Mouse (Mus musculus) liver, embryonic 14.5 days (tissue): ENCODE measurements around the gene Gsta2.

Source experiments
- CTCF ChIP-seq: IDR thresholded peaks from 2 replicates; pipeline ENCODE4 v1.5.1; 2016; ENCODE audit warnings: antibody characterized with exemption, low read depth, control low read depth
- EP300 ChIP-seq: IDR thresholded peaks from 2 replicates; pipeline ENCODE4 v1.6.1; 2016; ENCODE audit warnings: antibody characterized with exemption, low read depth

DNA sequence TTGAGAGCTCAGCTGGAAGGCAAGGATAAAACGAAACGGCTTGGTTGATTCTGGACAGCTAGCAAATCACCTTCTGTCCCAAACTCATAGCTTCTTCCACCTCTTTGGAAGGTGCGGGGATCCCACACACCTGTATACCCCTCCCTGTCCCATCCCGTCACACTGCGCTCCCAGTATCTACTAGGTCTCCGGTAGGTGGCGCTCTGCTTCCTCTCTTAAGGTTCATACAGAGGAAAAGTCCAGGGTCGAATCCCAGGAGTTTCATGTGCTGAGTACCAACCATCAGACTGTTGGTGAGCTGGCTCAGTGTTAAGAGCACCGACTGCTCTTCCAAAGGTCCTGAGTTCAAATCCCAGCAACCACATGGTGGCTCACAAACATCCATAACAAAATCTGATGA lies 2.5 kb upstream of the Gsta2 start:
- peak; percentile 83 for TF ChIP-seq CTCF
- no peak for TF ChIP-seq EP300
